Mouse (Mus musculus) lung, embryonic 16.5 days (tissue): ENCODE measurements around the gene Pa2g4. TPM values are rescaled to one million over a fixed set of nuclear protein-coding genes. Genes with fewer than 3 reads are reported as not detected.
A peak's percentile ranks its signal among the peaks of the same experiment; 100 is the strongest.

Source experiments
- ATAC-seq: fragments of 200-750 bp; cut with Nextera tagmentation; 2 replicates; pipeline ENCODE4 v1.8.0; 2017; ENCODE audit warnings: low read depth, mild to moderate bottlenecking, moderate library complexity
- H3K27ac ChIP-seq: fragments of 300-500 bp; sonication (generic); 2 replicates; pipeline ENCODE4 v1.5.1; 2014; ENCODE audit warnings: mild to moderate bottlenecking, control low read depth, low read length
- H3K27me3 ChIP-seq: fragments of 300-500 bp; sonication (generic); 2 replicates; pipeline ENCODE4 v1.6.1; 2014; ENCODE audit warnings: low read depth, low read length, mixed read lengths; ENCODE audit not compliant: control insufficient read depth, insufficient read depth
- H3K36me3 ChIP-seq: fragments of 300-500 bp; sonication (generic); 2 replicates; pipeline ENCODE4 v1.6.1; 2014; ENCODE audit warnings: low read length; ENCODE audit not compliant: control insufficient read depth, insufficient read depth
- H3K4me1 ChIP-seq: fragments of 300-500 bp; sonication (generic); replicated peaks from 2 replicates; pipeline ENCODE4 v1.6.1; 2014; ENCODE audit warnings: low read length, mixed read lengths; ENCODE audit not compliant: control insufficient read depth, insufficient read depth
- H3K4me2 ChIP-seq: fragments of 300-500 bp; sonication (generic); 2 replicates; pipeline ENCODE4 v1.6.1; 2014; ENCODE audit warnings: low read depth, low read length, control low read depth
- H3K4me3 ChIP-seq: fragments of 300-500 bp; sonication (generic); 2 replicates; pipeline ENCODE4 v1.5.1; 2014; ENCODE audit warnings: mild to moderate bottlenecking, low read length, control low read depth
- H3K9ac ChIP-seq: fragments of 300-500 bp; sonication (generic); 2 replicates; pipeline ENCODE4 v1.6.1; 2014; ENCODE audit warnings: low read length, control low read depth
- H3K9me3 ChIP-seq: fragments of 300-500 bp; sonication (generic); 2 replicates; pipeline ENCODE4 v1.6.1; 2016; ENCODE audit warnings: low read length; ENCODE audit not compliant: control insufficient read depth
- WGBS: fragments of 180-500 bp; shearing (Covaris S2); extraction: QIAGEN DNeasy Blood & Tissue Kit; methylation state at CpG from one replicate; pipeline ENCODE4 v1.1.7; 2014; 5-methylcytosine and 5-hydroxymethylcytosine counted together
- polyA plus RNA-seq: library from polyadenylated mRNA; unstranded; fragments of >200 nt; fragmentation: Nextera tagmentation; extraction: Ambion mirVana; gene quantifications from 2 replicates; pipeline ENCODE4 v1.2.1, GENCODE M21; 2015

The Pa2g4 gene
- polyA plus RNA-seq, 1 experiment from 2014 or later: 167 TPM

GRCm38 (mm10) chr10:128592797-128593196 is 27.0 kb upstream of the Pa2g4 start:
- Histone ChIP-seq H3K27ac (no peak overlapping the region), H3K4me2 (no peak overlapping the region), H3K9ac (no peak overlapping the region), H3K4me1 (peaks cover 2% of the 10 kb centered on the region), H3K9me3 (no peaks in the 10 kb centered on the region), H3K27me3 (peaks cover 13% of the 10 kb centered on the region), H3K36me3 (no peaks in the 10 kb centered on the region), H3K4me3 (no peak overlapping the region)
- whole genome bisulfite sequencing: 73% methylated on average over 5 of the region's 5 CpGs
- no peak for ATAC-seq

GRCm38 (mm10) chr10:128591436-128591835 is 25.6 kb upstream of the Pa2g4 start:
- no peak overlapping the region for H3K4me2 ChIP-seq
- peaks cover 7% of the 10 kb centered on the region for H3K4me1 ChIP-seq
- H3K9ac ChIP-seq: no peak overlapping the region
- peaks cover 18% of the 10 kb centered on the region for H3K27me3 ChIP-seq
- no peak overlapping the region for H3K4me3 ChIP-seq
- H3K27ac ChIP-seq: no peak overlapping the region
- no peak for ATAC-seq
- H3K9me3 ChIP-seq: no peaks in the 10 kb centered on the region
- H3K36me3 ChIP-seq: no peaks in the 10 kb centered on the region
- WGBS: 71% methylated on average over 6 of the region's 6 CpGs

- peak overlapping the region; percentile 97 for H3K4me2 ChIP-seq
- peaks cover 18% of the 10 kb centered on the region for H3K27me3 ChIP-seq
- H3K9me3 ChIP-seq: no peaks in the 10 kb centered on the region
- H3K9ac ChIP-seq: peak overlapping the region; percentile 75
- peak overlapping the region; percentile 70 for H3K4me3 ChIP-seq
- peak overlapping the region; percentile 96 for H3K27ac ChIP-seq
- no peaks in the 10 kb centered on the region for H3K36me3 ChIP-seq
- H3K4me1 ChIP-seq: peaks cover 13% of the 10 kb centered on the region
- under 1% methylated on average over 38 of the region's 43 CpGs for WGBS
- peak; percentile 45 for ATAC-seq
These were observed 24.5 kb upstream of the Pa2g4 start for GRCm38 (mm10) chr10:128590193-128590690.

- H3K27ac ChIP-seq: peak within 1 kb of the TSS; percentile 96
- peak within 1 kb of the TSS; percentile 97 for H3K4me2 ChIP-seq
- no peaks in the 10 kb centered on the region for H3K36me3 ChIP-seq
- H3K4me3 ChIP-seq: peak within 1 kb of the TSS; percentile 70
- H3K9me3 ChIP-seq: no peaks in the 10 kb centered on the region
- H3K4me1 ChIP-seq: peaks cover 16% of the 10 kb centered on the region
- peaks cover 18% of the 10 kb centered on the region for H3K27me3 ChIP-seq
- ATAC-seq: peak; percentile 81
- peak within 1 kb of the TSS; percentile 75 for H3K9ac ChIP-seq
- under 1% methylated on average over 43 of the region's 43 CpGs for WGBS
These were observed 23.8 kb upstream of the Pa2g4 start, which contains the start of gene Erbb3 for GRCm38 (mm10) chr10:128589464-128590192. TSS of gene Erbb3 (minus strand) at chr10:128589652.

- Histone ChIP-seq H3K36me3 (no peaks in the 10 kb centered on the region), H3K9me3 (no peaks in the 10 kb centered on the region), H3K4me3 (peak overlapping the region; percentile 70), H3K4me1 (peaks cover 16% of the 10 kb centered on the region), H3K4me2 (peak overlapping the region; percentile 97), H3K27me3 (peaks cover 18% of the 10 kb centered on the region), H3K27ac (peak overlapping the region; percentile 96), H3K9ac (peak overlapping the region; percentile 75)
- peak; percentile 8 for ATAC-seq
- under 1% methylated on average over 23 of the region's 23 CpGs for WGBS
These were observed 23.1 kb upstream of the Pa2g4 start for GRCm38 (mm10) chr10:128588775-128589463.

GRCm38 (mm10) chr10:128588136-128588535 is 22.3 kb upstream of the Pa2g4 start:
- WGBS: 32% methylated on average over 1 of the region's 1 CpGs
- Histone ChIP-seq H3K4me3 (peak overlapping the region; percentile 70), H3K9me3 (no peaks in the 10 kb centered on the region), H3K27ac (peak overlapping the region; percentile 96), H3K4me2 (peak overlapping the region; percentile 97), H3K4me1 (peaks cover 22% of the 10 kb centered on the region), H3K9ac (peak overlapping the region; percentile 75), H3K27me3 (peaks cover 18% of the 10 kb centered on the region), H3K36me3 (no peaks in the 10 kb centered on the region; the same call in 1 of the 2 replicates)
- ATAC-seq: no peak

- Histone ChIP-seq H3K4me2 (peak overlapping the region; percentile 97), H3K9me3 (no peaks in the 10 kb centered on the region), H3K27ac (peak overlapping the region; percentile 96), H3K4me3 (peak overlapping the region; percentile 70), H3K27me3 (peaks cover 18% of the 10 kb centered on the region), H3K4me1 (peaks cover 24% of the 10 kb centered on the region), H3K36me3 (no peaks in the 10 kb centered on the region; the same call in 1 of the 2 replicates), H3K9ac (peak overlapping the region; percentile 75)
- WGBS: 26% methylated on average over 8 of the region's 8 CpGs
- ATAC-seq: no peak
These were observed 21.9 kb upstream of the Pa2g4 start for GRCm38 (mm10) chr10:128587697-128588096.

GRCm38 (mm10) chr10:128587120-128587519 is 21.3 kb upstream of the Pa2g4 start:
- 27% methylated on average over 4 of the region's 4 CpGs for WGBS
- no peaks in the 10 kb centered on the region; the same call in 1 of the 2 replicates for H3K36me3 ChIP-seq
- H3K9me3 ChIP-seq: no peaks in the 10 kb centered on the region
- peak overlapping the region; percentile 96 for H3K27ac ChIP-seq
- peaks cover 18% of the 10 kb centered on the region for H3K27me3 ChIP-seq
- no peak for ATAC-seq
- H3K4me3 ChIP-seq: peak overlapping the region; percentile 70
- peak overlapping the region; percentile 6; the same call in 1 of the 2 replicates for H3K9ac ChIP-seq
- H3K4me2 ChIP-seq: peak overlapping the region; percentile 97
- peaks cover 24% of the 10 kb centered on the region for H3K4me1 ChIP-seq

GRCm38 (mm10) chr10:128586546-128586945 is 20.8 kb upstream of the Pa2g4 start:
- no peak for ATAC-seq
- peaks cover 18% of the 10 kb centered on the region for H3K27me3 ChIP-seq
- H3K4me1 ChIP-seq: peaks cover 24% of the 10 kb centered on the region
- no peaks in the 10 kb centered on the region for H3K9me3 ChIP-seq
- H3K4me3 ChIP-seq: no peak overlapping the region
- H3K36me3 ChIP-seq: no peaks in the 10 kb centered on the region; the same call in 1 of the 2 replicates
- H3K27ac ChIP-seq: peak overlapping the region; percentile 96
- H3K9ac ChIP-seq: peak overlapping the region; percentile 16; the same call in 1 of the 2 replicates
- peak overlapping the region; percentile 97 for H3K4me2 ChIP-seq
- WGBS: 0% methylated on average over 1 of the region's 1 CpGs
